Mouse (Mus musculus) monocyte, adult 5-6 weeks (primary cell): Measurements from ENCODE around the gene Rin3. TPM values are rescaled to one million over a fixed set of nuclear protein-coding genes. Genes with fewer than 3 reads are reported as not detected.

Source experiments
- ATAC-seq: fragments of 153-309, 156-312 bp; replicated peaks from 2 replicates; pipeline ENCODE4 v1.8.0; 2017; ENCODE audit warnings: mild to moderate bottlenecking; ENCODE audit not compliant: low TSS enrichment, insufficient number of reproducible peaks, severe bottlenecking, poor library complexity, low FRiP score
- total RNA-seq: library from RNA; stranded (forward); fragments of 200-1000, 200-491, 200-594 nt; gene quantifications from 3 replicates; pipeline ENCODE4 v1.2.3, GENCODE M21; 2017

The Rin3 gene
- total RNA-seq = 60.2 to 126 TPM (median 89.9 TPM) in 3 replicates

DNA sequence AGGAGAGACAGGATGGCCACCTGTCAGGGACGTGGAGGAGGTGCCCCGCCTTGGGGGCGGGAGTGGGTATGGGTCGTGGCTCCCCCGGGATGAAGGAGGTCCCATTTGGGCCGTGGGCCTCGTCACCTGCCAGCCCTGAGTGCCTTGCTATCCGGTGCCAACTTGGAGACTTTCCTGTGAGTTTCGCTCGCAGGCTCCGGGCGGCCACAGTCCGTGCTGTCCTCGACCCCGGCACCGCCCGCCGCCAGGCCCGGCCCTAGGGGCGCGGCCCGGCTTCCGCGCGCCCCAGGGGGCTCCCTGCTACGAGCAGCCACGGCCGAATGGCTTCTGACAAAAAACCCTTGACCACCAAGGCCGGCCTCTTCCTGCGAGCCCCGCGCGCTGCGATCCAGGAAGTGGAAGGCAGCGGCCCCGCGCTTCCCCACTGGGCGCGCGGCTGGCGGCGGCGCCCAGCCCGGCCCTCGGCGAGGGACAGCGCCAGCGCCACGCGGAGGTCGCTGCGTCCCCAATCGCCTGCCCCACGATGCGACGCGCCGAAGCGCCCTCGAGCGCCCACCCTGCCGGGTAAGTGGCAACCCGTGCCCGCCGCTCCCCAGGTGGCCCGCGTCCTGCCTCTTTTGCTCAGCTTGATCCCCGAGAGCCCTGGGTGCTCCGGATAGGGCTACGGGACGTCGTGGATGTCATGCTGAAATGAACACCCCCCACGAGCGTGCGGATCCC is at the start of gene Rin3:
TSS of gene Rin3 (plus strand) at position 286 of the 720 bp plus-strand sequence.
- 0 out of 2 replicates have a peak, but pooled peaks have one; percentile 47 for ATAC-seq

- ATAC-seq = no peak
These were observed 47.3 kb upstream of the Rin3 start for GRCm38 (mm10) chr12:102235551-102235950.

GRCm38 (mm10) chr12:102236317-102236716 is 46.5 kb upstream of the Rin3 start:
- ATAC-seq = no peak

GRCm38 (mm10) chr12:102242076-102242722 is 40.6 kb upstream of the Rin3 start:
- ATAC-seq = no peak

GRCm38 (mm10) chr12:102243915-102244314 is 38.9 kb upstream of the Rin3 start:
- no peak for ATAC-seq

GRCm38 (mm10) chr12:102246226-102246625 is 36.6 kb upstream of the Rin3 start:
- peak; percentile 72 for ATAC-seq

GRCm38 (mm10) chr12:102248104-102248503 is 34.7 kb upstream of the Rin3 start:
- ATAC-seq = no peak

GRCm38 (mm10) chr12:102250316-102250715 is 32.5 kb upstream of the Rin3 start:
- ATAC-seq = no peak

- no peak for ATAC-seq
These were observed 31.8 kb upstream of the Rin3 start for GRCm38 (mm10) chr12:102251070-102251469.

DNA sequence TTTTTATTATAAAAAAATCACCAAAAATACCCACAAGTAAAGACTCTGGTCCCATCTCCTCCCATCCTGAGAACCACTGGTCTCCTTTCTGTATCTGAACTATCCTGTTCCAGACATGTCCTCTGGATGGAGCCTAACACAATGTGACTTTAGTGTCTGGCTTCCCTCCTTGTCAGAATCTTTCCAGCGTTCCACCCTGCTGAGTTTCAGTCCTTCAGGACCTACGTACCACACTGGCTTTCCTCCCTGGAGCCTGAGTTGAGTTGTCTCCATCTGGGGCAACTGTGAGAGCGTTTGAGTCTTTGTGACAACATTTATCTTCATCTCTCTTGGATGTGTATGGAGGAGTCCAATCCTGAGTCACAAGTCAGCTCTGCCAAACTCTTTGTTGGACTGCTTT is 30.9 kb upstream of the Rin3 start:
- ATAC-seq = no peak

DNA sequence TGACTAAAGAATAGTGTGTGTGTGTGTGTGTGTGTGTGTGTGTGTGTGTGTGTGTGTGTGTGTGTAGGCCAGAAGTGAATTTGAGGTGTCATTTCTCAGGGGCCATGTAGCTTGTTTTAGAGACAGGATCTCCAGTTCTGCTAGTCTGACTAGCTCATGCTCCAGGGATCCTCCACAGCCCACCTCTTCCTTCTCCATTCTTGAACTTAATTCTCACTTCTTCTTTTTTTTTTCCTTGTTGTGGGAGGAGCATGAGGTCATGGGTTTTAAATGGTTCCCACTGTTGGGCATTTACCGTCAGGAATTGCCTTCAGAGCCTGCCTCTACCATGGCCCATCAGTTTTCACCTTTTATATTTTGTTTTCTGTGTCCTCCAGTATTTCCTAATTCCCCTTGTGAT is 30.3 kb upstream of the Rin3 start:
- ATAC-seq = no peak; the same call in 1 of the 2 replicates

DNA sequence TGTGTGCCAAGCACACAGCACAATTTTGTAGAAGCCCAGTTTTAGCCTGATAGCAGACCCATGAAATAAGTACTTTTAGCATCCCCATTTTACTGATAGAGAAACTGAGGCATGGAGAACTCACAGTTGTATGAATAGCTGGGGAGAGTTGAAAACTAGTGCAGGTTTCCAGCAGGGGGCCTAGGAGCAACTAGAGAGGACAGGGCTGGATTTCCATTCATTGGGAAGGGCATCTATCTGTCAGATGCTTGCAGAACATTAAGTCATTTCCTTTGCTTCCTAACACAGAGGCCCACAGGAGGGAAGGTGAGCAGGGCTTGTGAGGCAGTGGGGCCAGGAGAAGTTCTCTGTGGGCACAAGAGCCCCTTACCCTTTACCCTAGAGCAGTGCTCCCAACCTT is 27.8 kb upstream of the Rin3 start:
- no peak for ATAC-seq

DNA sequence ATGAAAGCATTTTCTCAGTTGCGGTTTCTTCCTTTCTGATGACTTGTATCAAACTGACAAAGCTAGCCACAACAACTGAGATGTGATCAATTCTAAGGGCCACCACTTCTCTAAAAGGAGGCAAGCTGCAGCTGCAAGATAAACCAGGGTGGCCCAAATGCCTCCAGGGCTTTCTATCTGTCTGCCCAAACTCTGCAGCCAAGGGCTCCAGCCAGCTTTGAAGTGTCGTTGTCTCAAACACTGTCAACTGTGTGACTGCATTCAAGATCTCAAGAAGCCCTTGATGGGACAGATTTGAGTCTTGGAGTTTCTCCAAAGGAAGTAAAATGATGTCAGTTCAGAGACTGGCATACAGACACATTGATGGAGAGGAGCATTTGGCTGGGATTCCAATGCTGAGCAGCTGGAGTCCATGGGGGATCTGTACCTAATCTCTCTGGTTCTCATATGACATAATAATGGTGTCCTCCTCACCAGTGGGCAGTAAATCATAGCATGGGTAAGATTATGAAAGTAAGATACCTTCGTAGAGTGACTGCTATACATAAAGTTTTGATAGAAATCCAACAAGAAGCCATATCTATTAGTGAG is 24.2 kb upstream of the Rin3 start:
- ATAC-seq = no peak

- no peak for ATAC-seq
These were observed 20.9 kb upstream of the Rin3 start for GRCm38 (mm10) chr12:102261933-102262396.

- no peak for ATAC-seq
These were observed 20.0 kb upstream of the Rin3 start for GRCm38 (mm10) chr12:102262809-102263208.

- no peak for ATAC-seq
These were observed 19.6 kb upstream of the Rin3 start for GRCm38 (mm10) chr12:102263249-102263648.

DNA sequence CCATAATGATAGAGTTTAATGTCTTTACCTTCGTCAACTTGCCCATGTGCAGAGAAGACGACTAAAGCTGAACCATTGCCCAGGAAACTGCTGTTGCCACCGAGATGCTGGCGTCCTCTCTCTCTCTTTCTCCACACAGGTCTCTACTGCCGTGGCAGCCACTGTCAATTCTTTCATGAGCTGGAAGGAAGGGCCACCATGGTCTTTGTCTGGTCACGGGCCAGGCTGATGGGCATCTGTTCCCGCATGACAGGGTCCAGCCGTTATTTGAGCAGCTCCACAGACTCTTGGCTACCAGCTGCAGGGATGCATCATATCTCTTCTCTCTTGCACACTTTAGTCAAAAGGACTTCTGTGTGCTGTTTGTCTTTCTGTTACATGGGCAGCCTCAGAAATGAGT is 16.4 kb upstream of the Rin3 start:
- ATAC-seq = no peak

GRCm38 (mm10) chr12:102269144-102269543 is 13.7 kb upstream of the Rin3 start:
- no peak for ATAC-seq

GRCm38 (mm10) chr12:102270776-102271405 is 12.0 kb upstream of the Rin3 start:
- no peak for ATAC-seq
